Comparison of ENCODE assay signal across 18 mouse cellular contexts in the genomic region with DNA sequence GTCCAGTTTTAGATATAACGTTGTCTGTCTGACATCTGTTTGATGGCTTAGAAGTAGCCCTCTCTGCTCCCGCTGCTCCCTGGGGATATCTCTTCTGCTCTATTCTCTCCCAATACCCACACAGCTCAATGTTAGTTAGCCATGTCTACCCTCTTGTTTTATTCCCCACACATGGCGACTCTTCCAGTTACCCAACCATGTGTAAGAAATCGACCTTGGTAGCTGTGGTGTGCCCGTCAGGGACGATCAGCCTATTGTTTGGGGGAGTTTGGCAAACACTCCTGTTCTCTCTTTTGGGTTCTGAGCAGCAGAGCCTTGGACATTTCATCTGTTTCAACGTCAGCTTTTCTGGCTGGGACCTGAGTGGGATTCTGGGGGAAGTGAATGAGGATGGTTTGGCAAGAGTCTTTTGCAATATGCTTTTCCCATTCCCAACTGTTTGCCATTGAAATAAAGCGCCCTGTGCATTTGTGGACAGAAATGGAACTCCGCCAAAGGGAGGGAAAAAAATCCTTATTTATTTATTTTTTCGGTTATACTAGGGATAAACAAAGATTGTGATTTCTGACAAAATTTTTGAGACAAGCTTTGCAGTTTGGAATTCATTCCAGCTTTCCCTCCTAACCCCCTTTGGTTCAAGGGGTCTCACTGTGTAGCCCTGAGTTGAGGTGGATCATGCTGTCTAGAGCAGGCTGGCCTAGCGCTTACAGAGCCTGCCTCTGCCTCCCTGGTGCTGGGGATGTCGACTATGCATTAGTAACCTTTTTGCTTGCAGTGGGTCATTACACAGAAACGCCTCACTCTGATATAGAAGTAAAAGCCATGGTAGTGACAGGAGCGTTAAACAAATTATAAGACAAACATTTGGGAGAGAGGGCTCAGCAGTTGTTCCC. TPM values are rescaled to one million over a fixed set of nuclear protein-coding genes. Genes with fewer than 3 reads are reported as not detected.
A peak's percentile ranks its signal among the peaks of the same experiment; 100 is the strongest.
DNase-seq lines count a peak whose midpoint lies in the region; ATAC-seq and TF ChIP-seq lines count a peak whose summit lies in the region.
"Had no signal": no experiment of that assay in that cellular context is flagged by ENCODE, and none has a peak within 500 bp of the region (broad histone marks: within the 10 kb centered on the region; RNA-seq: fewer than 3 reads in every experiment).

No protein-coding gene starts in this region.

- H3K4me1 ChIP-seq in neural tube, embryonic 13.5 days (replicated peaks), result peaks cover 28% of the 10 kb centered on the region
- peaks cover 14% of the 10 kb centered on the region for H3K4me1 ChIP-seq in stomach, embryonic 16.5 days (ENCODE audit: control insufficient read depth, insufficient read depth, low read length)

- H3K36me3 ChIP-seq in neural tube, embryonic 13.5 days, result peaks cover 3% of the 10 kb centered on the region; the same call in 1 of the 2 replicates
- no peaks in the 10 kb centered on the region for H3K36me3 ChIP-seq in stomach, embryonic 16.5 days (ENCODE audit: control insufficient read depth, insufficient read depth, low read length)
- H3K36me3 ChIP-seq: G1E had no signal

- H3K27ac ChIP-seq in layer of hippocampus, adult 2 months, result no peak overlapping the region
- H3K27ac ChIP-seq in neural tube, embryonic 13.5 days (replicated peaks), result peak overlapping the region; percentile 65
- H3K27ac ChIP-seq in stomach, embryonic 16.5 days (ENCODE audit: low read length), result peak overlapping the region; percentile 43; the same call in 1 of the 2 replicates

- TF ChIP-seq CTCF in layer of hippocampus, adult 2 months (conservative IDR thresholded peaks at IDR 0.05), result peak; percentile 21; the same call in 1 of the 2 replicates

- ATAC-seq in neural tube, embryonic 13.5 days (ENCODE audit: low read depth), result peak; percentile 42; the same call in 1 of the 2 replicates
- 0 out of 2 replicates have a peak, but pooled peaks have one; percentile 50 for ATAC-seq in stomach, embryonic 16.5 days (ENCODE audit: insufficient read depth, low FRiP score)
- ATAC-seq: CD4-positive, CD25-positive, alpha-beta regulatory T cell, adult 4 months; inflammation-experienced regulatory T-cells, adult 6 months had no signal

- H3K4me2 ChIP-seq in neural tube, embryonic 13.5 days, result no peak overlapping the region
- H3K4me2 ChIP-seq in stomach, embryonic 16.5 days (ENCODE audit: low read depth, low read length), result no peak overlapping the region

- H3K9me3 ChIP-seq in neural tube, embryonic 13.5 days, result no peaks in the 10 kb centered on the region
- H3K9me3 ChIP-seq in stomach, embryonic 16.5 days (replicated peaks; ENCODE audit: control insufficient read depth, low read length), result no peaks in the 10 kb centered on the region

- no peak overlapping the region for H3K4me3 ChIP-seq in layer of hippocampus, adult 2 months
- H3K4me3 ChIP-seq in neural tube, embryonic 13.5 days, result no peak overlapping the region
- H3K4me3 ChIP-seq in stomach, embryonic 16.5 days (replicated peaks; ENCODE audit: low read length), result no peak overlapping the region

- H3K9ac ChIP-seq in neural tube, embryonic 13.5 days, result no peak overlapping the region
- H3K9ac ChIP-seq in stomach, embryonic 16.5 days (ENCODE audit: low read length), result no peak overlapping the region

- 67% methylated on average over 14 of the region's 14 CpGs for WGBS in neural tube, embryonic 13.5 days
- WGBS in stomach, embryonic 16.5 days, result 55% methylated on average over 14 of the region's 14 CpGs

- H3K27me3 ChIP-seq in neural tube, embryonic 13.5 days, result no peaks in the 10 kb centered on the region
- no peaks in the 10 kb centered on the region for H3K27me3 ChIP-seq in stomach, embryonic 16.5 days (ENCODE audit: control insufficient read depth, insufficient read depth, low read length)

- DNase-seq in cerebellum, postnatal 10 days, result peak; percentile 24 to 29
- no peak for DNase-seq in cerebellum, postnatal 25 days
- no peak for DNase-seq in layer of hippocampus, adult 2 months (ENCODE audit: low spot score in 2 of 2)
- no peak for DNase-seq in layer of hippocampus, adult 18-20 months (ENCODE audit: low spot score in 2 of 2)
- no peak for DNase-seq in neural tube, embryonic 10.5 days (ENCODE audit: extremely low spot score, low spot score)
- no peak for DNase-seq in ovary, postnatal 14 days (ENCODE audit: low spot score)
- DNase-seq: gastrocnemius, postnatal 25 days; kidney, adult 8-10 months; kidney, postnatal 25 days; left cerebral cortex, postnatal 4 days; lung, postnatal 10 days; right cerebral cortex, postnatal 14 days; thymus, postnatal 4 days had no signal

RNA-seq across cellular contexts. Expression of a gene that starts 26.4 kb away (rescaled TPM):
- total RNA-seq in layer of hippocampus, adult 2 months (2021), result 1 to 10 TPM; 3.9 to 4.9 TPM
- total RNA-seq in layer of hippocampus, adult 18-20 months (2021), result 1 to 10 TPM; 2.5 to 3.2 TPM
- 15.4 and 17.0 TPM in 2 replicates for polyA plus RNA-seq in neural tube, embryonic 13.5 days (2015; fragmentation: Nextera tagmentation; extraction: Ambion mirVana)
- polyA plus RNA-seq in stomach, embryonic 16.5 days (2015; fragmentation: Nextera tagmentation; extraction: Ambion mirVana), result 3.3 and 4.1 TPM in 2 replicates
- polyA plus RNA-seq: G1E; inflammation-experienced regulatory T-cells, adult 6 months had no signal

Comparison
In these comparisons a context has a peak if more than half of its experiments do, and no peak if none do; other contexts are left out.
1. DNase-seq: peak in cerebellum, postnatal 10 days (2 of 2); none in cerebellum, postnatal 25 days (0 of 2), layer of hippocampus, adult 2 months (0 of 2), layer of hippocampus, adult 18-20 months (0 of 2), neural tube, embryonic 10.5 days (single experiment) and ovary, postnatal 14 days (single experiment).